Mouse (Mus musculus) midbrain, embryonic 12.5 days (tissue): ENCODE measurements around the gene Plekha1. TPM values are rescaled to one million over a fixed set of nuclear protein-coding genes. Genes with fewer than 3 reads are reported as not detected.

Source experiments
- ATAC-seq: fragments of 200-750 bp; cut with Nextera tagmentation; 2 replicates; pipeline ENCODE4 v1.8.0; 2017; ENCODE audit warnings: low read depth, moderate TSS enrichment, moderate library complexity; ENCODE audit not compliant: low FRiP score
- H3K27ac ChIP-seq: fragments of 300-500 bp; sonication (generic); replicated peaks from 2 replicates; pipeline ENCODE4 v1.5.1; 2016; ENCODE audit warnings: mild to moderate bottlenecking
- H3K27me3 ChIP-seq: fragments of 300-500 bp; sonication (generic); 2 replicates; pipeline ENCODE4 v1.6.1; 2016; ENCODE audit warnings: mild to moderate bottlenecking
- H3K36me3 ChIP-seq: fragments of 300-500 bp; sonication (generic); 2 replicates; pipeline ENCODE4 v1.6.1; 2016
- H3K4me1 ChIP-seq: fragments of 300-500 bp; sonication (generic); 2 replicates; pipeline ENCODE4 v1.6.1; 2016
- H3K4me2 ChIP-seq: fragments of 300-500 bp; sonication (generic); replicated peaks from 2 replicates; pipeline ENCODE4 v1.6.1; 2016; ENCODE audit warnings: mild to moderate bottlenecking, moderate library complexity
- H3K4me3 ChIP-seq: fragments of 300-500 bp; sonication (generic); 2 replicates; pipeline ENCODE4 v1.5.1; 2016; ENCODE audit warnings: mild to moderate bottlenecking
- H3K9ac ChIP-seq: fragments of 300-500 bp; sonication (generic); replicated peaks from 2 replicates; pipeline ENCODE4 v1.6.1; 2016; ENCODE audit warnings: mild to moderate bottlenecking, moderate library complexity
- H3K9me3 ChIP-seq: fragments of 300-500 bp; sonication (generic); 2 replicates; pipeline ENCODE4 v1.6.1; 2016; ENCODE audit warnings: mild to moderate bottlenecking
- WGBS: fragments of 180-500 bp; shearing (Covaris S2); methylation state at CpG from one replicate; pipeline ENCODE4 v1.1.7; 2016; 5-methylcytosine and 5-hydroxymethylcytosine counted together
- polyA plus RNA-seq: library from polyadenylated mRNA; unstranded; fragments of >200 nt; fragmentation: Nextera tagmentation; extraction: Ambion mirVana; gene quantifications from 2 replicates; pipeline ENCODE4 v1.2.1, GENCODE M21; 2016

The Plekha1 gene
- polyA plus RNA-seq = 43.8 and 46.9 TPM in 2 replicates

GRCm38 (mm10) chr7:130865613-130866591 is at the start of gene Plekha1:
TSS of gene Plekha1 (plus strand) at chr7:130865756.
- Histone ChIP-seq H3K4me2 (peak within 1 kb of the TSS; percentile 64), H3K4me1 (peaks cover 7% of the 10 kb centered on the region), H3K9me3 (no peaks in the 10 kb centered on the region), H3K36me3 (no peaks in the 10 kb centered on the region), H3K9ac (peak within 1 kb of the TSS; percentile 72), H3K27ac (peak within 1 kb of the TSS; percentile 75), H3K27me3 (peaks cover 19% of the 10 kb centered on the region), H3K4me3 (peak within 1 kb of the TSS; percentile 74)
- ATAC-seq = peak; percentile 97
- under 1% methylated on average over 107 of the region's 114 CpGs for WGBS

GRCm38 (mm10) chr7:130816243-130816642 is 49.3 kb upstream of the Plekha1 start:
- no peak for ATAC-seq
- WGBS = 85% methylated on average over 7 of the region's 7 CpGs
- H3K9me3 ChIP-seq = no peaks in the 10 kb centered on the region
- no peaks in the 10 kb centered on the region for H3K36me3 ChIP-seq
- no peak overlapping the region for H3K27ac ChIP-seq
- H3K4me1 ChIP-seq = no peaks in the 10 kb centered on the region
- H3K27me3 ChIP-seq = no peaks in the 10 kb centered on the region
- no peak overlapping the region for H3K4me3 ChIP-seq
- H3K9ac ChIP-seq = no peak overlapping the region
- H3K4me2 ChIP-seq = no peak overlapping the region

GRCm38 (mm10) chr7:130818813-130819212 is 46.7 kb upstream of the Plekha1 start:
- Histone ChIP-seq H3K36me3 (no peaks in the 10 kb centered on the region), H3K4me3 (no peak overlapping the region), H3K4me2 (no peak overlapping the region), H3K4me1 (no peaks in the 10 kb centered on the region), H3K27ac (no peak overlapping the region), H3K9ac (no peak overlapping the region), H3K9me3 (no peaks in the 10 kb centered on the region), H3K27me3 (0 out of 2 replicates have a peak, but pooled peaks cover 2% of the 10 kb centered on the region)
- ATAC-seq = no peak
- WGBS = 86% methylated on average over 5 of the region's 5 CpGs

- WGBS = 83% methylated on average over 10 of the region's 10 CpGs
- H3K27me3 ChIP-seq = 0 out of 2 replicates have a peak, but pooled peaks cover 3% of the 10 kb centered on the region
- no peak overlapping the region for H3K4me2 ChIP-seq
- no peak overlapping the region for H3K4me3 ChIP-seq
- H3K36me3 ChIP-seq = no peaks in the 10 kb centered on the region
- H3K9ac ChIP-seq = no peak overlapping the region
- no peak overlapping the region for H3K27ac ChIP-seq
- ATAC-seq = no peak
- H3K4me1 ChIP-seq = no peaks in the 10 kb centered on the region
- H3K9me3 ChIP-seq = no peaks in the 10 kb centered on the region
Observed at GRCm38 (mm10) chr7:130819624-130820023, 45.9 kb upstream of the Plekha1 start.

- 78% methylated on average over 9 of the region's 9 CpGs for WGBS
Observed at GRCm38 (mm10) chr7:130823992-130824391, 41.6 kb upstream of the Plekha1 start.

GRCm38 (mm10) chr7:130826343-130826742 is 39.2 kb upstream of the Plekha1 start:
- Histone ChIP-seq H3K9ac (no peak overlapping the region), H3K4me1 (no peaks in the 10 kb centered on the region), H3K4me3 (no peak overlapping the region), H3K36me3 (no peaks in the 10 kb centered on the region), H3K27me3 (0 out of 2 replicates have a peak, but pooled peaks cover 3% of the 10 kb centered on the region), H3K9me3 (no peaks in the 10 kb centered on the region), H3K27ac (no peak overlapping the region), H3K4me2 (no peak overlapping the region)
- WGBS = 84% methylated on average over 3 of the region's 3 CpGs
- no peak for ATAC-seq

More at GRCm38 (mm10) chr7:130823992-130824391, 41.6 kb upstream of the Plekha1 start:
- H3K4me3 ChIP-seq = no peak overlapping the region
- no peak overlapping the region for H3K9ac ChIP-seq
- ATAC-seq = no peak
- H3K27ac ChIP-seq = no peak overlapping the region
- no peaks in the 10 kb centered on the region for H3K9me3 ChIP-seq
- H3K4me2 ChIP-seq = no peak overlapping the region
- no peaks in the 10 kb centered on the region for H3K4me1 ChIP-seq
- no peaks in the 10 kb centered on the region for H3K36me3 ChIP-seq
- 0 out of 2 replicates have a peak, but pooled peaks cover 3% of the 10 kb centered on the region for H3K27me3 ChIP-seq

GRCm38 (mm10) chr7:130827431-130827830 is 38.1 kb upstream of the Plekha1 start:
- no peak overlapping the region for H3K4me2 ChIP-seq
- H3K27me3 ChIP-seq = 0 out of 2 replicates have a peak, but pooled peaks cover 3% of the 10 kb centered on the region
- H3K9me3 ChIP-seq = no peaks in the 10 kb centered on the region
- no peaks in the 10 kb centered on the region for H3K36me3 ChIP-seq
- no peak overlapping the region for H3K9ac ChIP-seq
- 68% methylated on average over 3 of the region's 3 CpGs for WGBS
- H3K27ac ChIP-seq = no peak overlapping the region
- no peaks in the 10 kb centered on the region for H3K4me1 ChIP-seq
- no peak for ATAC-seq
- H3K4me3 ChIP-seq = no peak overlapping the region

- 91% methylated on average over 9 of the region's 9 CpGs for WGBS
- Histone ChIP-seq H3K4me3 (no peak overlapping the region), H3K9ac (no peak overlapping the region), H3K27me3 (0 out of 2 replicates have a peak, but pooled peaks cover 3% of the 10 kb centered on the region), H3K9me3 (no peaks in the 10 kb centered on the region), H3K36me3 (no peaks in the 10 kb centered on the region), H3K27ac (no peak overlapping the region), H3K4me1 (no peaks in the 10 kb centered on the region), H3K4me2 (no peak overlapping the region)
- no peak for ATAC-seq
Observed at GRCm38 (mm10) chr7:130827844-130828403, 37.6 kb upstream of the Plekha1 start.

- H3K27me3 ChIP-seq = peaks cover 5% of the 10 kb centered on the region
- H3K4me1 ChIP-seq = no peaks in the 10 kb centered on the region
- no peaks in the 10 kb centered on the region for H3K36me3 ChIP-seq
- no peaks in the 10 kb centered on the region for H3K9me3 ChIP-seq
- H3K4me2 ChIP-seq = no peak overlapping the region
- no peak for ATAC-seq
- no peak overlapping the region for H3K4me3 ChIP-seq
- H3K9ac ChIP-seq = no peak overlapping the region
- H3K27ac ChIP-seq = no peak overlapping the region
- WGBS = 88% methylated on average over 10 of the region's 10 CpGs
Observed at GRCm38 (mm10) chr7:130828475-130828874, 37.1 kb upstream of the Plekha1 start.

GRCm38 (mm10) chr7:130831586-130831985 is 34.0 kb upstream of the Plekha1 start:
- 94% methylated on average over 5 of the region's 5 CpGs for WGBS
- Histone ChIP-seq H3K9ac (no peak overlapping the region), H3K27me3 (peaks cover 20% of the 10 kb centered on the region), H3K9me3 (no peaks in the 10 kb centered on the region), H3K4me1 (peaks cover 15% of the 10 kb centered on the region), H3K27ac (no peak overlapping the region), H3K4me2 (no peak overlapping the region), H3K36me3 (no peaks in the 10 kb centered on the region), H3K4me3 (no peak overlapping the region)
- ATAC-seq = no peak

GRCm38 (mm10) chr7:130834299-130834698 is 31.3 kb upstream of the Plekha1 start:
- Histone ChIP-seq H3K9ac (no peak overlapping the region), H3K4me2 (peak overlapping the region; percentile 17), H3K36me3 (no peaks in the 10 kb centered on the region), H3K4me3 (no peak overlapping the region), H3K9me3 (no peaks in the 10 kb centered on the region), H3K27me3 (peaks cover 34% of the 10 kb centered on the region), H3K4me1 (peaks cover 38% of the 10 kb centered on the region), H3K27ac (no peak overlapping the region)
- 15% methylated on average over 21 of the region's 21 CpGs for WGBS
- peak; percentile 92 for ATAC-seq
